Mouse (Mus musculus) MEL (cell line): ENCODE data around the gene Uchl5.

Experiments
- BHLHE40 ChIP-seq: IDR thresholded peaks from 2 replicates; pipeline ENCODE4 v1.6.1; 2012; ENCODE audit warnings: low read depth, mild to moderate bottlenecking, inconsistent platforms, low read length, improper control_type of control experiment, borderline replicate concordance
- CTCF ChIP-seq, 3 experiments: IDR thresholded peaks in 2 of 3; conservative IDR thresholded peaks in 1 of 3; 2 replicates each; pipeline ENCODE4 v1.5.1; 2011 to 2012; ENCODE audit warnings: low read length in 3 of 3, low read depth in 2 of 3, mild to moderate bottlenecking in 2 of 3, improper control_type of control experiment in 1 of 3, inconsistent platforms in 1 of 3, mixed read lengths in 1 of 3, moderate library complexity in 1 of 3; ENCODE audit not compliant: control insufficient read depth in 1 of 3, insufficient read depth in 1 of 3, poor library complexity in 1 of 3, severe bottlenecking in 1 of 3
- EP300 ChIP-seq, 2 experiments: IDR thresholded peaks; 2 replicates each; pipeline ENCODE4 v1.6.1; 2011; ENCODE audit warnings: improper control_type of control experiment in 2 of 2, low read length in 2 of 2, low read depth in 1 of 2, mild to moderate bottlenecking in 1 of 2
- HCFC1 ChIP-seq: IDR thresholded peaks from 2 replicates; pipeline ENCODE4 v1.6.1; 2012; ENCODE audit warnings: low read depth, mild to moderate bottlenecking, inconsistent platforms, low read length, improper control_type of control experiment, moderate library complexity
- MAX ChIP-seq: IDR thresholded peaks from 2 replicates; pipeline ENCODE4 v1.6.1; 2011; ENCODE audit warnings: low read length, improper control_type of control experiment
- POLR2A ChIP-seq, 2 experiments: IDR thresholded peaks; 2 replicates each; pipeline ENCODE4 v1.6.1; 2011 to 2012; ENCODE audit warnings: low read length in 2 of 2, mild to moderate bottlenecking in 2 of 2, control low read depth in 1 of 2, improper control_type of control experiment in 1 of 2, low read depth in 1 of 2, moderate library complexity in 1 of 2; ENCODE audit not compliant: control insufficient read depth in 1 of 2, insufficient read depth in 1 of 2, poor library complexity in 1 of 2
- POLR2AphosphoS2 ChIP-seq: IDR thresholded peaks from 2 replicates; pipeline ENCODE4 v1.6.1; 2011; ENCODE audit warnings: low read length, improper control_type of control experiment
- SIN3A ChIP-seq: IDR thresholded peaks from 2 replicates; pipeline ENCODE4 v1.6.1; 2012; ENCODE audit warnings: low read length, improper control_type of control experiment, inconsistent platforms
- TCF12 ChIP-seq: IDR thresholded peaks from 2 replicates; pipeline ENCODE4 v1.6.1; 2014; ENCODE audit warnings: low read depth, mild to moderate bottlenecking, inconsistent platforms, low read length, improper control_type of control experiment, moderate library complexity
- UBTF ChIP-seq: IDR thresholded peaks from 2 replicates; pipeline ENCODE4 v1.6.1; 2012; ENCODE audit warnings: low read depth, mild to moderate bottlenecking, inconsistent platforms, low read length, improper control_type of control experiment, moderate library complexity, borderline replicate concordance; ENCODE audit not compliant: insufficient read depth
- USF1 ChIP-seq: IDR thresholded peaks from 2 replicates; pipeline ENCODE4 v1.6.1; 2014; ENCODE audit warnings: low read depth, mild to moderate bottlenecking, inconsistent platforms, low read length, improper control_type of control experiment, moderate library complexity
- ZKSCAN1 ChIP-seq: IDR thresholded peaks from 2 replicates; pipeline ENCODE4 v1.6.1; 2012; ENCODE audit warnings: low read depth, mild to moderate bottlenecking, inconsistent platforms, low read length, improper control_type of control experiment, moderate library complexity
- ZMIZ1 ChIP-seq: IDR thresholded peaks from 2 replicates; pipeline ENCODE4 v1.6.1; 2012; ENCODE audit warnings: low read depth, mild to moderate bottlenecking, inconsistent platforms, low read length, improper control_type of control experiment, moderate library complexity

DNA sequence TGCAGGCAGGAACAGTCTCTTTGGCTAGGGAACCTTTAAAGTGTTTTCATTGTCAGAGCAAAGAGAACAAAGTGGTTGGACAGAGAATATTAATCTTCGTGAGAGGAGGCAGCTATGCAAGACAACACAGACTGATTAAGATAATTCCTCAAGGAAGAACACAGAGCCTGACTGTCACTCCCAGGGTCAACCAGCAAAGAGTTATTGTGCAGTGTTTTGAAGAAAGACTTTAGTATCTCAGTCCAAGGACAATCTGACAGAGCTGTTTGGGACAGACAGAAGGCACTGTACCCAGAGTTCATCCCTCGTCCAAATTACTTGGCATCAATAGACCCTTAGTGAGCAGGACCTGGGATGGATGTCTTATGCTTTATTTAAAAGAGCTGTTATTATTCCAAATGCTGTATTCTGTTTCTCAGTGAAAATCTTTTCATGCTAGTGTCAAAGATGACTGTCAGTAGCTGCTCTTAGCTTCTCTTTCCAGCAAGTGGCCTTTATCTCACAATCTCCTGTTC, 61.9 kb downstream of the Uchl5 start:
- TF ChIP-seq BHLHE40 (no peak), POLR2AphosphoS2 (no peak), ZMIZ1 (no peak), POLR2A (IDR thresholded peaks at IDR 0.05; ENCODE audit: control insufficient read depth in 1 of 2, insufficient read depth in 1 of 2, low read depth in 1 of 2, low read length in 2 of 2, poor library complexity in 1 of 2) (no peak), SIN3A (no peak), MAX (no peak), CTCF (IDR thresholded peaks at IDR 0.05 in 2 of 3, conservative IDR thresholded peaks at IDR 0.05 in 1 of 3; ENCODE audit: control insufficient read depth in 1 of 3, insufficient read depth in 1 of 3, low read depth in 2 of 3, low read length in 3 of 3, poor library complexity in 1 of 3, severe bottlenecking in 1 of 3) (no peak), HCFC1 (no peak), UBTF (no peak), USF1 (no peak), TCF12 (no peak), ZKSCAN1 (no peak), EP300 (IDR thresholded peaks at IDR 0.05; ENCODE audit: low read depth in 1 of 2, low read length in 2 of 2) (no peak)
